Mouse (Mus musculus): Measurements from ENCODE around the gene Med15.

Gene Med15

DNA sequence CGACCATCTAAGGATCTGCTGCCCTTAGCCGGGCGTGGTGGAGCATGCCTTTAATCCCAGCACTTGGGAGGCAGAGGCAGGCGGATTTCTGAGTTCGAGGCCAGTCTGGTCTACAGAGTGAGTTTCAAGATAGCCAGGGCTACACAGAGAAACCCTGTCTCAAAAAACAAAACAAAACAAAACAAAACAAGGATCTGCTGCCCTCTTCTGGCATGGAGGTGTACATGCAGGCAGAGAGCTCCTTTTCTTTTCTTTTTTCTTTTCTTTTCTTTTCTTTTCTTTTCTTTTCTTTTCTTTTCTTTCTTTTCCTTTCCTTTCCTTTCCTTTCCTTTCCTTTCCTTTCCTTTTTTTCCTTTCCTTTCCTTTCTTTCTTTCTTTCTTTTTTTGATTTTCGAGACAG lies 118.0 kb downstream of the Med15 start:
- peak; percentile 21 for DNase-seq (ENCODE audit: low spot score)

- DNase-seq (ENCODE audit: low spot score): no peak
These were observed 121.3 kb downstream of the Med15 start for GRCm38 (mm10) chr16:17611383-17611782.

GRCm38 (mm10) chr16:17605684-17606083 lies 127.0 kb downstream of the Med15 start:
- DNase-seq (ENCODE audit: low spot score): no peak

- DNase-seq (ENCODE audit: low spot score): no peak
These were observed 127.8 kb downstream of the Med15 start for GRCm38 (mm10) chr16:17604941-17605340.
